Mouse (Mus musculus) spleen, postnatal 14 days (tissue): Measurements from ENCODE around the gene Krt6b.
"Not testable (repeated sequence)": the region's sequence is repeated elsewhere in the genome, so short reads cannot be mapped to it uniquely, and the experiment has no call there.

Experiments
- DNase-seq, 2 experiments: peaks; one replicate each; pipeline ENCODE4 v3.0.0; 2021 to 2022; ENCODE audit warnings: low spot score in 2 of 2

Gene Krt6b

GRCm38 (mm10) chr15:101680187-101680586 lies at the start of gene Krt6b:
Krt6b (minus strand) TSS chr15:101680287.
- DNase-seq = no peak

GRCm38 (mm10) chr15:101724686-101725085 lies 44.6 kb upstream of the Krt6b start:
- no peak for DNase-seq

GRCm38 (mm10) chr15:101715831-101716230 lies 35.7 kb upstream of the Krt6b start:
- DNase-seq = no peak

- no peak for DNase-seq
Observed at GRCm38 (mm10) chr15:101714356-101714755, 34.3 kb upstream of the Krt6b start.

- no peak for DNase-seq
Observed at GRCm38 (mm10) chr15:101713731-101714130, 33.6 kb upstream of the Krt6b start.

GRCm38 (mm10) chr15:101712720-101713119 lies 32.6 kb upstream of the Krt6b start, which contains the start of gene Krt5:
Krt5 (minus strand) TSS chr15:101712898.
- DNase-seq = no peak

GRCm38 (mm10) chr15:101708683-101709082 lies 28.6 kb upstream of the Krt6b start:
- no peak for DNase-seq

GRCm38 (mm10) chr15:101707454-101707853 lies 27.4 kb upstream of the Krt6b start:
- DNase-seq = no peak

- no peak for DNase-seq
Observed at GRCm38 (mm10) chr15:101704066-101704465, 24.0 kb upstream of the Krt6b start.

GRCm38 (mm10) chr15:101702380-101702779 lies 22.3 kb upstream of the Krt6b start:
- DNase-seq = no peak

GRCm38 (mm10) chr15:101699866-101700265 lies 19.8 kb upstream of the Krt6b start:
- no peak for DNase-seq

- no peak for DNase-seq
Observed at GRCm38 (mm10) chr15:101699192-101699591, 19.1 kb upstream of the Krt6b start.

GRCm38 (mm10) chr15:101697326-101698188 lies 17.5 kb upstream of the Krt6b start:
- no peak for DNase-seq

GRCm38 (mm10) chr15:101694207-101694606 lies 14.1 kb upstream of the Krt6b start, which contains the start of gene Krt6a:
Krt6a (minus strand) TSS chr15:101694307.
- no peak for DNase-seq

- DNase-seq = not testable (repeated sequence)
Observed at GRCm38 (mm10) chr15:101690460-101690859, 10.4 kb upstream of the Krt6b start.

GRCm38 (mm10) chr15:101688161-101688560 lies 8.1 kb upstream of the Krt6b start:
- DNase-seq = no peak

GRCm38 (mm10) chr15:101675978-101676377 lies 4.1 kb downstream of the Krt6b start:
- DNase-seq = no peak

GRCm38 (mm10) chr15:101652736-101653265 lies 27.3 kb downstream of the Krt6b start:
- no peak for DNase-seq

- DNase-seq = no peak
Observed at GRCm38 (mm10) chr15:101647280-101647679, 32.8 kb downstream of the Krt6b start, which contains the start of gene Gm5478. Gm5478 (minus strand) TSS chr15:101647380.

GRCm38 (mm10) chr15:101627884-101628283 lies 52.2 kb downstream of the Krt6b start, which contains the start of gene Gm5414:
Gm5414 (minus strand) TSS chr15:101628188.
- DNase-seq = no peak
